Mouse (Mus musculus): ENCODE data around the gene Adgrf1. TPM values are rescaled to one million over a fixed set of nuclear protein-coding genes. Genes with fewer than 3 reads are reported as not detected.

The Adgrf1 gene
- polyA plus RNA-seq (2011; ENCODE audit: insufficient read depth, insufficient read length, low read depth, missing spikeins), result not detected in 2 replicates

DNA sequence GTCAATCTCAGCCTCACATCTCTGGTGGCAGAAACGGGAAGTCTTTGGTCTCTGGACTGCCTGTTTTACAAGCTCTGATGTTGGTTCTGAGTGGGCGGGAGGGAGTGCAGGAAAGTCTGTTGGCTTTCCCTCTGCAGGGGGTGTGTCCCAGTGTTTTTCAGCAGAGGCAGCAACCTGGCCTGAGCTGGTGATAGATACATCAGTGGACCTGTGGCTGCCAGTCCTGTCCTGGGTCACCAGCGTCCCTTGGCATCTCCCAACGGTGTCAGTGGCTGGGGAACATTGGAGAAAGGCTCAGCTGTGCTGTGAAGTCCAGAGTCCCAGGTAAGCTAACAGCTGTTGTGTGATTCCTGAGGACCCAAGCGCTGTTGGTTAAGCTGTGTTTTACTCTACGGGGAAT, at the start of gene Adgrf1:
TSS of gene Adgrf1 (plus strand) at position 169 of the 400 bp plus-strand sequence.
- no peaks in the 10 kb centered on the region for H3K36me3 ChIP-seq (ENCODE audit: control insufficient read depth, insufficient read depth, low read length, poor library complexity, severe bottlenecking)
- H3K27ac ChIP-seq (ENCODE audit: insufficient read depth, low read length), result no peak within 1 kb of the TSS
- H3K9me3 ChIP-seq (replicated peaks; ENCODE audit: control insufficient read depth, insufficient read depth, low read length, poor library complexity, severe bottlenecking), result no peaks in the 10 kb centered on the region; the same call in 1 of the 2 replicates
- no peak within 1 kb of the TSS for H3K9ac ChIP-seq (ENCODE audit: low read depth, poor library complexity, severe bottlenecking)
- TF ChIP-seq EP300 (IDR thresholded peaks at IDR 0.05; ENCODE audit: insufficient read depth, low read depth, low read length) (no peak), CTCF (IDR thresholded peaks at IDR 0.05; ENCODE audit: low read depth, low read length) (no peak), POLR2A (IDR thresholded peaks at IDR 0.05; ENCODE audit: insufficient read depth, low read length) (no peak)
- no peaks in the 10 kb centered on the region for H3K27me3 ChIP-seq (ENCODE audit: control insufficient read depth, insufficient read depth, low read length, poor library complexity, severe bottlenecking)
- no peak within 1 kb of the TSS for H3K4me3 ChIP-seq (ENCODE audit: low read depth, low read length)
- H3K4me1 ChIP-seq (ENCODE audit: control insufficient read depth, insufficient read depth, low read length), result no peaks in the 10 kb centered on the region

DNA sequence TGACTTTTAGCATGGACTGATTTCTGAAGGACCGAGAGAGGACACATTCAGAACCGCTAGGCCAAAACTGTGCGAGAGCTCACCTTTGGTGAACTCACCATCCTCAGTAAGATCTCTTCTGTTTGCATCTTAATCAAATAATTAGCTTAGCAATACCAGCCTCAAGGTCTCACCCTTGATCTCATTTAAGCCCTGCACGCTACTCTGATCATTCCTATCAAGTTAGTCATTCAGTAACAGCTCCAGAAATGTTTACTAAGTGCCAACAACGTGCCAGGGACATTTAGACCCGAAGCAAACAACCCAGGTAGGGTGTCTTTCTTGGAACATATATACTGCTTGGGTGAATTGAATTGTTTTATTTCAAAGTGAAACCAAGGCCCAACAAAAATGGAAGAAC, 44.0 kb upstream of the Adgrf1 start:
- H3K36me3 ChIP-seq (ENCODE audit: control insufficient read depth, insufficient read depth, low read length, poor library complexity, severe bottlenecking), result no peaks in the 10 kb centered on the region
- H3K9me3 ChIP-seq (replicated peaks; ENCODE audit: control insufficient read depth, insufficient read depth, low read length, poor library complexity, severe bottlenecking), result no peaks in the 10 kb centered on the region
- H3K9ac ChIP-seq (ENCODE audit: low read depth, poor library complexity, severe bottlenecking), result no peak overlapping the region
- no peak for TF ChIP-seq CTCF (IDR thresholded peaks at IDR 0.05; ENCODE audit: low read depth, low read length)
- TF ChIP-seq EP300 (IDR thresholded peaks at IDR 0.05; ENCODE audit: insufficient read depth, low read depth, low read length), result no peak
- no peak for TF ChIP-seq POLR2A (IDR thresholded peaks at IDR 0.05; ENCODE audit: insufficient read depth, low read length)
- no peak overlapping the region for H3K27ac ChIP-seq (ENCODE audit: insufficient read depth, low read length)
- H3K4me1 ChIP-seq (ENCODE audit: control insufficient read depth, insufficient read depth, low read length), result no peaks in the 10 kb centered on the region
- H3K4me3 ChIP-seq (ENCODE audit: low read depth, low read length), result no peak overlapping the region
- no peaks in the 10 kb centered on the region for H3K27me3 ChIP-seq (ENCODE audit: control insufficient read depth, insufficient read depth, low read length, poor library complexity, severe bottlenecking)

DNA sequence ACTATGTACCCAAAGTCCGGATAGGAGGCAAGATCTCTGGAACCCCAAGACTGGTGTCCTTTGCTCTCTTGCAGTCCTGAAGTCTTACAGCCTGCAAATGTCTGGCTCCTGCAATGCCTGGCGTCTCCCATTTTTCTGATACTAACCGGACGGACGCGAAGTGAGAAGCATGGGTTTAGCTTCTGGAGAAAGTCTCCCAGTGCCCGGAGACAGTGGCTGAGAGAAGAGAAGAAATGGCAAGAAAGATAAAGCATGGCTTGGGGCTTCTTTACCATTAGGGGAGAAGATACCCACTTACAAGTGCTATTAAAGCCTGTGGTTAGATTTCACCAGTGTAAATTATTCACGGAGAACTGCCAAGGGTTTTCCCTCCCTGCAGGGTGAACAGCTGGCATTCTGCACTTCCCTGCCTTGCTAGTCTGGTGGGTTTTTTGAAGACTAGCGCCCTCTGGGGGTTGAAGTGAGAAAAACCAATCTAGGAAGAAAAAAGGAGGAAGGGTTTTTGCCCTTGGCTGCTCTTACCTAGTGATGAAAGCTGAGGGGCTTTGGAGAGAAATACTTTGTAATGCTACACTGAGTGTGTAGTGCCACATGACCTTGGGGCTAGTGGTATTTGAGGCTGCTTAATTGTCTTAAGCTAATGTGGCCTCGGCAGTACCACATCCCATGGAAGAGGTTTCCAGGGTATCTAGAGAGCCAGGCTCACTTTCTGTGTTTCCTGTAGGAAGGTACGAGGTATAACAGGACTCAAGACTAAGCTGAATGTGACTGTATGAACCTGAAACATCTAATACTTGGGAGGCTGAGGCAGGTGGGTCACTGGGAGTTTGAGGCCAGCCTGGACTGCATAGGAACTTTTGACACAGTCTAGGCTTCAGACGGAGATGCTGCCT, 40.3 kb upstream of the Adgrf1 start:
- no peak overlapping the region for H3K4me3 ChIP-seq (ENCODE audit: low read depth, low read length)
- TF ChIP-seq EP300 (IDR thresholded peaks at IDR 0.05; ENCODE audit: insufficient read depth, low read depth, low read length) (no peak), CTCF (IDR thresholded peaks at IDR 0.05; ENCODE audit: low read depth, low read length) (peak; percentile 53)
- H3K9ac ChIP-seq (ENCODE audit: low read depth, poor library complexity, severe bottlenecking), result no peak overlapping the region

DNA sequence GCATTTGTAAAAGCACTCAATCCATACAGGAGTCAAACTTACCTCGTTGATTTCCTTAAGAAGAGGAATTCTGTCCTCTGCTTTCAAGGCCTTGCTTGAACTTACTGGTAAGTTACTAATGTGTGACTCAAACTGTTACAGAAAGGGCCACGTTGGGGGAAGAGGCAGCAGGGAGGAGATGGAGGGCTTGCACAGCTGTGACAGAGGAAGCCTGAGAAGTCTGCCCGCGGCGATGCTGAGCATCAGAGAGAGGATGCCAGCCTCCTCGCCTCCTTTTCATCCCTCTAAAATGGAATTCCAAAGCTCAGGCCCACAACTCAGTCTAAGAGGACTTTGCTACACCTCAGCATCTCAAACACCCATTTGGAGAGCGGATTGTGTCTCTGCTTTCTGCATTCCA, 39.3 kb upstream of the Adgrf1 start:
- H3K27ac ChIP-seq (ENCODE audit: insufficient read depth, low read length), result no peak overlapping the region

More for the DNA sequence above, 40.3 kb upstream of the Adgrf1 start:
- no peak overlapping the region for H3K27ac ChIP-seq (ENCODE audit: insufficient read depth, low read length)
- no peaks in the 10 kb centered on the region for H3K27me3 ChIP-seq (ENCODE audit: control insufficient read depth, insufficient read depth, low read length, poor library complexity, severe bottlenecking)
- no peaks in the 10 kb centered on the region for H3K36me3 ChIP-seq (ENCODE audit: control insufficient read depth, insufficient read depth, low read length, poor library complexity, severe bottlenecking)
- no peaks in the 10 kb centered on the region for H3K4me1 ChIP-seq (ENCODE audit: control insufficient read depth, insufficient read depth, low read length)
- no peaks in the 10 kb centered on the region for H3K9me3 ChIP-seq (replicated peaks; ENCODE audit: control insufficient read depth, insufficient read depth, low read length, poor library complexity, severe bottlenecking)

DNA sequence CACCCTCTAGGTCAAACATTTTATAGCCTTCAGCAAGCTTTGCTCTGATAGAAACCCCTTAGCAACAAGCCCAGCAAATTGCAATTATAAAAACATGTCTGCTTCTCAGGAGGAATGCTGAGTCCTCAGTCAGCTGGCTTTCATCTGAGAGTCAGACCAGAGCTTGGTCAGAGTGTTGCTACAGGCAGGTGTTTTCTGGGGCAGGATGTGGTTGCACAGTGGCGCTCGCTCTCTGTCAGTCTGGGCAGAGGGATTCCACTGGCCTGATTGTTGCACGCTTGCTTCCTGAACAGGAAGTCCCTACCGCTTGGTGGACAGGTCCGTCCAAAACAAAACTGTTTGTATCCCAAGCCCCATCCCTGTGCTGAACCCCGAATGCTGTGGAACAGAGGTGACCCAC, 37.4 kb upstream of the Adgrf1 start:
- H3K27ac ChIP-seq (ENCODE audit: insufficient read depth, low read length), result no peak overlapping the region
- no peak overlapping the region for H3K9ac ChIP-seq (ENCODE audit: low read depth, poor library complexity, severe bottlenecking)
- H3K4me3 ChIP-seq (ENCODE audit: low read depth, low read length), result no peak overlapping the region
- H3K9me3 ChIP-seq (replicated peaks; ENCODE audit: control insufficient read depth, insufficient read depth, low read length, poor library complexity, severe bottlenecking), result no peaks in the 10 kb centered on the region
- TF ChIP-seq CTCF (IDR thresholded peaks at IDR 0.05; ENCODE audit: low read depth, low read length) (no peak), POLR2A (IDR thresholded peaks at IDR 0.05; ENCODE audit: insufficient read depth, low read length) (no peak), EP300 (IDR thresholded peaks at IDR 0.05; ENCODE audit: insufficient read depth, low read depth, low read length) (no peak)
- no peaks in the 10 kb centered on the region for H3K27me3 ChIP-seq (ENCODE audit: control insufficient read depth, insufficient read depth, low read length, poor library complexity, severe bottlenecking)
- H3K4me1 ChIP-seq (ENCODE audit: control insufficient read depth, insufficient read depth, low read length), result no peaks in the 10 kb centered on the region
- H3K36me3 ChIP-seq (ENCODE audit: control insufficient read depth, insufficient read depth, low read length, poor library complexity, severe bottlenecking), result no peaks in the 10 kb centered on the region

More for the DNA sequence above, 39.3 kb upstream of the Adgrf1 start:
- H3K4me3 ChIP-seq (ENCODE audit: low read depth, low read length), result no peak overlapping the region
- H3K4me1 ChIP-seq (ENCODE audit: control insufficient read depth, insufficient read depth, low read length), result no peaks in the 10 kb centered on the region
- H3K36me3 ChIP-seq (ENCODE audit: control insufficient read depth, insufficient read depth, low read length, poor library complexity, severe bottlenecking), result no peaks in the 10 kb centered on the region
- H3K9me3 ChIP-seq (replicated peaks; ENCODE audit: control insufficient read depth, insufficient read depth, low read length, poor library complexity, severe bottlenecking), result no peaks in the 10 kb centered on the region
- TF ChIP-seq CTCF (IDR thresholded peaks at IDR 0.05; ENCODE audit: low read depth, low read length), result no peak
- TF ChIP-seq POLR2A (IDR thresholded peaks at IDR 0.05; ENCODE audit: insufficient read depth, low read length), result no peak
- no peak for TF ChIP-seq EP300 (IDR thresholded peaks at IDR 0.05; ENCODE audit: insufficient read depth, low read depth, low read length)
- no peaks in the 10 kb centered on the region for H3K27me3 ChIP-seq (ENCODE audit: control insufficient read depth, insufficient read depth, low read length, poor library complexity, severe bottlenecking)
- H3K9ac ChIP-seq (ENCODE audit: low read depth, poor library complexity, severe bottlenecking), result no peak overlapping the region

DNA sequence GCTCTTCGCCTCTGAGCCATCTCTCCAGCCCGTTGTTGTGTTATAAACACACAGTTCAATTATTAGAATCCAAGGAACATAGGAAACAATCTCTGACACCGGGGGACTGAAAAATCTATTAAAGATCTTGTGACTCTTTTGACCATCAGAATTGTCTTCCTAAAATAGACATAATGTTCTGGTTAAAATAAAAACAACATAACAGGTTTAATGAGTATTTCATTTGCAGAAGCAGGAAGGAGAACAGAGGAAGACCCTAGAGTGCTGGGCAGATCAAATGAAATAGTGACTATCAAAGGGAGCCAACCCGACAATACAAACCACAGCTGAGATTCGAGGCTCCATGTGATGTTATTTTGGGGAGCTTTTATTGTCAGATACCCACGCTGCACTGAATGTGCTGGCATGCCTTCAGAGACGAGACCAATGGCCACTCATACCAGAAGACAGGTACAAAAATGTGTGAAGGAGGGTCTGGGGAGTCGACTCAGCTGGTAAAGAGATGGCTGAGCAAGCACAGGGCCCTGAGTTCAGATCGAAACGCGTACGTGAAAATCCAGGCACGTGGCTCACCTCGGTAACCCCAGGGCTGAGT, 33.4 kb upstream of the Adgrf1 start:
- TF ChIP-seq EP300 (IDR thresholded peaks at IDR 0.05; ENCODE audit: insufficient read depth, low read depth, low read length) (no peak), CTCF (IDR thresholded peaks at IDR 0.05; ENCODE audit: low read depth, low read length) (no peak), POLR2A (IDR thresholded peaks at IDR 0.05; ENCODE audit: insufficient read depth, low read length) (no peak)
- H3K27ac ChIP-seq (ENCODE audit: insufficient read depth, low read length), result no peak overlapping the region
- no peak overlapping the region for H3K9ac ChIP-seq (ENCODE audit: low read depth, poor library complexity, severe bottlenecking)
- H3K9me3 ChIP-seq (replicated peaks; ENCODE audit: control insufficient read depth, insufficient read depth, low read length, poor library complexity, severe bottlenecking), result no peaks in the 10 kb centered on the region
- H3K4me1 ChIP-seq (ENCODE audit: control insufficient read depth, insufficient read depth, low read length), result no peaks in the 10 kb centered on the region
- no peaks in the 10 kb centered on the region for H3K27me3 ChIP-seq (ENCODE audit: control insufficient read depth, insufficient read depth, low read length, poor library complexity, severe bottlenecking)
- H3K36me3 ChIP-seq (ENCODE audit: control insufficient read depth, insufficient read depth, low read length, poor library complexity, severe bottlenecking), result no peaks in the 10 kb centered on the region
- no peak overlapping the region for H3K4me3 ChIP-seq (ENCODE audit: low read depth, low read length)
